ENCODE assay signal across 18 mouse cellular contexts in the genomic region with DNA sequence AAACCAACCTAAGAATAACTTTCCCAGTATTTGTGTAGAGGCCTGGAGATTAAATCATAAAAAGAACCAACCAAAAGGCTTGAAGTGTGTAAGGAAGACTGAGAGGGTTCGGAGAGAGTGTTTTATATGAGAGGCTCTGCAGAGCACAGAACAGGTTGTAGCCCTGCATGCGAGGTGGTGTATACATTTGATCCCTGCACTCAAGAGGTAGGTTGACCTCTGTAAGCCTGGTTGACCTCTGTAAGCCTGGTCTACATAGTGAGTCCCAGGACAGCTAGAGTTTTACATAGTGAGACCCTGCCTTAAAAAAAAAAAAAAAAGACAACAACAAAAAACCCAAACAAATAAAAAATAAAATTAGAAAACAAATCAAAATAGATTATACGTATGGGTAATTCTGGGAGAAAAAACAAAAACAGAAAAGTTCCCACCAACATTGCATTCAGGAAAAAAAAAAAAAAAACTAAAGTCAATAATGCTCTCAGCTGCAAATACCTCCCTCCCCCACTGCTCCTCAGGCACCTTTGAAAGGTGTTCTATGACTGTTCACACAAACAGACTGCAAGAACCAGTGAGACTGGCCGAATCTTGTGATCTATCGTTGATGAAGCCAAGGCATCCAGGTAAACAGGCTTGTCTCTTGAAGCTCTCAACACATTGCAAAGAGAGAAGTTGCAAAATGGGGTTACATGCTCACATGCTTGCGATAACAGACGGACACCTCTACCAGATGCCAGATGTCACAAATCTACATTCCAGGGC. TPM values are rescaled to one million over a fixed set of nuclear protein-coding genes. Genes with fewer than 3 reads are reported as not detected.
DNase-seq lines count a peak whose midpoint lies in the region; ATAC-seq lines count a peak whose summit lies in the region.
"Had no signal": no experiment of that assay in that cellular context is flagged by ENCODE, and none has a peak within 500 bp of the region (broad histone marks: within the 10 kb centered on the region; RNA-seq: fewer than 3 reads in every experiment).

No protein-coding gene starts in this region.

- no peak for ATAC-seq in embryonic facial prominence, embryonic 15.5 days (ENCODE audit: insufficient number of reproducible peaks, low FRiP score, low TSS enrichment, low read depth)
- no peak for ATAC-seq in lung, embryonic 16.5 days (ENCODE audit: low read depth)
- peak; percentile 71; the same call in 1 of the 2 replicates for ATAC-seq in liver, embryonic 12.5 days
- ATAC-seq in stomach, embryonic 15.5 days (ENCODE audit: insufficient read depth, low FRiP score, low read depth): no peak

- no peaks in the 10 kb centered on the region for H3K36me3 ChIP-seq in embryonic facial prominence, embryonic 15.5 days
- no peaks in the 10 kb centered on the region for H3K36me3 ChIP-seq in embryonic facial prominence, embryonic 10.5 days (replicated peaks)
- H3K36me3 ChIP-seq in lung, embryonic 16.5 days (ENCODE audit: control insufficient read depth, insufficient read depth, low read length): no peaks in the 10 kb centered on the region
- H3K36me3 ChIP-seq in liver, embryonic 12.5 days: no peaks in the 10 kb centered on the region
- H3K36me3 ChIP-seq in stomach, embryonic 15.5 days: no peaks in the 10 kb centered on the region
- H3K36me3 ChIP-seq: hindbrain, embryonic 13.5 days; neural tube, embryonic 13.5 days had no signal

- peak overlapping the region; percentile 44; the same call in 1 of the 2 replicates for H3K27ac ChIP-seq in embryonic facial prominence, embryonic 15.5 days (replicated peaks)
- H3K27ac ChIP-seq in embryonic facial prominence, embryonic 10.5 days (replicated peaks): no peak overlapping the region
- 0 out of 2 replicates have a peak overlapping the region, but pooled peaks have one; percentile 17 for H3K27ac ChIP-seq in lung, embryonic 16.5 days (ENCODE audit: low read length)
- no peak overlapping the region for H3K27ac ChIP-seq in liver, embryonic 12.5 days
- H3K27ac ChIP-seq in stomach, embryonic 15.5 days: peak overlapping the region; percentile 37; the same call in 1 of the 2 replicates
- H3K27ac ChIP-seq: forebrain, embryonic 13.5 days; hindbrain, embryonic 13.5 days; layer of hippocampus, adult 2 months; neural tube, embryonic 13.5 days had no signal

- 76% methylated on average over 7 of the region's 7 CpGs for WGBS in embryonic facial prominence, embryonic 15.5 days
- 77% methylated on average over 7 of the region's 7 CpGs for WGBS in embryonic facial prominence, embryonic 10.5 days
- 61% methylated on average over 7 of the region's 7 CpGs for WGBS in lung, embryonic 16.5 days
- WGBS in liver, embryonic 12.5 days (ENCODE audit: insufficient replicate concordance): 68% methylated on average over 7 of the region's 7 CpGs
- 67% methylated on average over 7 of the region's 7 CpGs for WGBS in stomach, embryonic 15.5 days

- H3K4me3 ChIP-seq in embryonic facial prominence, embryonic 15.5 days (replicated peaks): no peak overlapping the region
- no peak overlapping the region for H3K4me3 ChIP-seq in embryonic facial prominence, embryonic 10.5 days
- H3K4me3 ChIP-seq in lung, embryonic 16.5 days (ENCODE audit: low read length): no peak overlapping the region
- no peak overlapping the region for H3K4me3 ChIP-seq in liver, embryonic 12.5 days
- no peak overlapping the region for H3K4me3 ChIP-seq in stomach, embryonic 15.5 days (replicated peaks)
- H3K4me3 ChIP-seq: forebrain, embryonic 13.5 days; hindbrain, embryonic 13.5 days; layer of hippocampus, adult 2 months; neural tube, embryonic 13.5 days had no signal

- H3K4me1 ChIP-seq in embryonic facial prominence, embryonic 15.5 days: 0 out of 2 replicates have a peak, but pooled peaks cover 6% of the 10 kb centered on the region
- peaks cover 20% of the 10 kb centered on the region for H3K4me1 ChIP-seq in embryonic facial prominence, embryonic 10.5 days
- H3K4me1 ChIP-seq in lung, embryonic 16.5 days (replicated peaks; ENCODE audit: control insufficient read depth, insufficient read depth, low read length): peaks cover 10% of the 10 kb centered on the region
- 0 out of 2 replicates have a peak, but pooled peaks cover 5% of the 10 kb centered on the region for H3K4me1 ChIP-seq in liver, embryonic 12.5 days
- peaks cover 6% of the 10 kb centered on the region; the same call in 1 of the 2 replicates for H3K4me1 ChIP-seq in stomach, embryonic 15.5 days
- H3K4me1 ChIP-seq: hindbrain, embryonic 13.5 days; neural tube, embryonic 13.5 days had no signal

- DNase-seq in embryonic facial prominence, embryonic 10.5 days (ENCODE audit: low spot score): no peak
- no peak for DNase-seq in lung, postnatal 14 days
- no peak for DNase-seq in thymus, postnatal 25 days
- DNase-seq in natural killer cell, adult 2 months (ENCODE audit: low spot score in 2 of 2): no peak
- DNase-seq: cerebellum, adult 9-11 months; gastrocnemius, postnatal 14 days; right cerebral cortex, postnatal 4 days had no signal

- no peaks in the 10 kb centered on the region for H3K9me3 ChIP-seq in embryonic facial prominence, embryonic 15.5 days (replicated peaks)
- H3K9me3 ChIP-seq in embryonic facial prominence, embryonic 10.5 days: no peaks in the 10 kb centered on the region
- no peaks in the 10 kb centered on the region for H3K9me3 ChIP-seq in lung, embryonic 16.5 days (ENCODE audit: control insufficient read depth, low read length)
- H3K9me3 ChIP-seq in liver, embryonic 12.5 days (replicated peaks): no peaks in the 10 kb centered on the region
- no peaks in the 10 kb centered on the region for H3K9me3 ChIP-seq in stomach, embryonic 15.5 days
- H3K9me3 ChIP-seq: forebrain, embryonic 13.5 days; hindbrain, embryonic 13.5 days; neural tube, embryonic 13.5 days had no signal

- no peak overlapping the region for H3K9ac ChIP-seq in embryonic facial prominence, embryonic 15.5 days
- no peak overlapping the region for H3K9ac ChIP-seq in lung, embryonic 16.5 days (ENCODE audit: low read length)
- H3K9ac ChIP-seq in liver, embryonic 12.5 days: no peak overlapping the region
- H3K9ac ChIP-seq in stomach, embryonic 15.5 days: no peak overlapping the region
- H3K9ac ChIP-seq: forebrain, embryonic 13.5 days; hindbrain, embryonic 13.5 days; lung, embryonic 14.5 days; neural tube, embryonic 13.5 days had no signal

- no peak overlapping the region for H3K4me2 ChIP-seq in embryonic facial prominence, embryonic 15.5 days (replicated peaks)
- H3K4me2 ChIP-seq in lung, embryonic 16.5 days (ENCODE audit: low read depth, low read length): no peak overlapping the region
- no peak overlapping the region for H3K4me2 ChIP-seq in liver, embryonic 12.5 days
- no peak overlapping the region for H3K4me2 ChIP-seq in stomach, embryonic 15.5 days
- H3K4me2 ChIP-seq: forebrain, embryonic 13.5 days; hindbrain, embryonic 13.5 days; lung, embryonic 14.5 days; midbrain, embryonic 11.5 days; neural tube, embryonic 13.5 days had no signal

- no peaks in the 10 kb centered on the region for H3K27me3 ChIP-seq in embryonic facial prominence, embryonic 15.5 days
- no peaks in the 10 kb centered on the region for H3K27me3 ChIP-seq in embryonic facial prominence, embryonic 10.5 days (replicated peaks; ENCODE audit: low read depth, poor library complexity, severe bottlenecking)
- no peaks in the 10 kb centered on the region for H3K27me3 ChIP-seq in lung, embryonic 16.5 days (ENCODE audit: control insufficient read depth, insufficient read depth, low read depth, low read length)
- no peaks in the 10 kb centered on the region for H3K27me3 ChIP-seq in liver, embryonic 12.5 days (replicated peaks)
- no peaks in the 10 kb centered on the region for H3K27me3 ChIP-seq in stomach, embryonic 15.5 days (replicated peaks)
- H3K27me3 ChIP-seq: CH12.LX; forebrain, embryonic 13.5 days had no signal

RNA-seq across cellular contexts. Expression of gene Med4, which starts 57.3 kb away (rescaled TPM):
- 82.8 and 86.7 TPM in 2 replicates for polyA plus RNA-seq in embryonic facial prominence, embryonic 15.5 days (2015; fragmentation: Nextera tagmentation; extraction: Ambion mirVana)
- polyA plus RNA-seq in embryonic facial prominence, embryonic 10.5 days (2016; fragmentation: Nextera tagmentation; extraction: Ambion mirVana): 118 and 122 TPM in 2 replicates
- 86.2 and 91.1 TPM in 2 replicates for polyA plus RNA-seq in lung, embryonic 16.5 days (2015; fragmentation: Nextera tagmentation; extraction: Ambion mirVana)
- 43.0 and 45.1 TPM in 2 replicates for polyA plus RNA-seq in liver, embryonic 12.5 days (2016; fragmentation: Nextera tagmentation; extraction: Ambion mirVana)
- 70.9 TPM in 2 replicates for polyA plus RNA-seq in stomach, embryonic 15.5 days (2015; fragmentation: Nextera tagmentation; extraction: Ambion mirVana)

Comparison
In these comparisons a context has a peak if more than half of its experiments do, and no peak if none do; other contexts are left out.
1. H3K27ac ChIP-seq: peak in embryonic facial prominence, embryonic 15.5 days (single experiment), lung, embryonic 16.5 days (single experiment) and stomach, embryonic 15.5 days (single experiment); none in embryonic facial prominence, embryonic 10.5 days (single experiment) and liver, embryonic 12.5 days (single experiment).